Mouse (Mus musculus): ENCODE measurements around the gene Pdk2. TPM values are rescaled to one million over a fixed set of nuclear protein-coding genes. Genes with fewer than 3 reads are reported as not detected.
A peak's percentile ranks its signal among the peaks of the same experiment; 100 is the strongest.

Pdk2 gene
- 19.7 and 20.2 TPM in 2 replicates for polyA plus RNA-seq (2015; fragmentation: Nextera tagmentation; extraction: Ambion mirVana)

- Histone ChIP-seq H3K9ac (peak within 1 kb of the TSS; percentile 68), H3K9me3 (replicated peaks) (no peaks in the 10 kb centered on the region), H3K27ac (peak within 1 kb of the TSS; percentile 33; the same call in 1 of the 2 replicates), H3K4me2 (peak within 1 kb of the TSS; percentile 83), H3K36me3 (ENCODE audit: poor library complexity, severe bottlenecking) (0 out of 2 replicates have a peak, but pooled peaks cover 9% of the 10 kb centered on the region), H3K4me3 (peak within 1 kb of the TSS; percentile 68), H3K27me3 (0 out of 2 replicates have a peak, but pooled peaks cover 3% of the 10 kb centered on the region), H3K4me1 (peaks cover 21% of the 10 kb centered on the region)
- under 1% methylated on average over 41 of the region's 41 CpGs for WGBS
- ATAC-seq: peak; percentile 98
Observed at GRCm38 (mm10) chr11:95041139-95041609, at the start of gene Pdk2. Gene Pdk2 (minus strand): TSS chr11:95041354.

DNA sequence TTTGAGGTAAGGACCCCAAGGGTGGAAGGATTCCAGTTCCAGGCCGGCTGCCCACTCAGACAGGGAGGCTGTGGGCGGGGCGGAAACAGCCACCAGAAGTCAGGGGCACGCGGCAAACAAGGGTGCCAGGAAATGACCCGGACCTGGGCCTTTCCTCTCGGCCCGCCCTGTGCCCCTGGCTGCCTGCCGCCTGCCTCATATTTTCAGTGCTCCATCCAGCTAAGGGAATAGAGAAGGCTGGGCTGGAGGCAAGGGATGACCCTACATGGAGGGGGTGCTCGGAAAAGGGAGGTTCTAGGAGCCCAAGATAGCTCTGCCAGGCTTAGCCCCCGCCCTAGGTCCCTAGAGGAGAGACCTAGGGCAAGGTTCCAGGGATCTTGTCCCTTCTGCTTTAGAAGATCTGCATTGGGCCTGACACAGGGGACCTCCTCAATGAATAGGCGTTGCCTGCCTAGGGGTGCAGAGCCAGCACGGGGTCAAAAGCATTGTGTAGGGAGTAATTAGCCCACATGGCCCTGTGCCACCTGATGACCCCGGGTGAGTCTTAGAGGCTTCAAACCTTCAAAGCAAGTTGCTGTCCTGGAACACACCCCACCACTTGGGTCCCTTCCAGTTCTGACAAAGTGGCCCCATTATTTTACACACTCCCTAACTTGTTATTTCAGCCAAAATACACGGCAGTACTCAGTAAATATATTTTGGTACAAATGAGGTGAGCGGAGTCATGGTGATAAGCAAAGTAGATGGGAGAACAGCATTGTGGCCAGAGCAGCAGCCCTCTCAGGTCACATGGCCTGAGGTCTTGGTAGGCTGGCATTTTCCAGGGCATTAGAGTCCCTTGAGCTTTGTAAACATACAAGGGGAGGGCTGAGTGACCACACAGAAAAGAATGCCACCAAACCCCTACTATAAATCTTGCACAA, 48.0 kb upstream of the Pdk2 start:
- Histone ChIP-seq H3K9ac (no peak overlapping the region), H3K27me3 (no peaks in the 10 kb centered on the region), H3K36me3 (ENCODE audit: poor library complexity, severe bottlenecking) (no peaks in the 10 kb centered on the region), H3K4me3 (no peak overlapping the region), H3K27ac (no peak overlapping the region), H3K9me3 (replicated peaks) (no peaks in the 10 kb centered on the region), H3K4me2 (no peak overlapping the region), H3K4me1 (no peaks in the 10 kb centered on the region)
- ATAC-seq: no peak
- 81% methylated on average over 16 of the region's 16 CpGs for WGBS

GRCm38 (mm10) chr11:95088286-95088685, 47.1 kb upstream of the Pdk2 start:
- ATAC-seq: no peak
- Histone ChIP-seq H3K9me3 (replicated peaks) (no peaks in the 10 kb centered on the region), H3K4me3 (no peak overlapping the region), H3K36me3 (ENCODE audit: poor library complexity, severe bottlenecking) (no peaks in the 10 kb centered on the region), H3K9ac (no peak overlapping the region), H3K4me1 (no peaks in the 10 kb centered on the region), H3K27ac (no peak overlapping the region), H3K27me3 (no peaks in the 10 kb centered on the region), H3K4me2 (no peak overlapping the region)
- WGBS: 63% methylated on average over 7 of the region's 7 CpGs

- H3K9ac ChIP-seq: no peak overlapping the region
- ATAC-seq: no peak
Observed at GRCm38 (mm10) chr11:95087301-95088228, 46.4 kb upstream of the Pdk2 start.

DNA sequence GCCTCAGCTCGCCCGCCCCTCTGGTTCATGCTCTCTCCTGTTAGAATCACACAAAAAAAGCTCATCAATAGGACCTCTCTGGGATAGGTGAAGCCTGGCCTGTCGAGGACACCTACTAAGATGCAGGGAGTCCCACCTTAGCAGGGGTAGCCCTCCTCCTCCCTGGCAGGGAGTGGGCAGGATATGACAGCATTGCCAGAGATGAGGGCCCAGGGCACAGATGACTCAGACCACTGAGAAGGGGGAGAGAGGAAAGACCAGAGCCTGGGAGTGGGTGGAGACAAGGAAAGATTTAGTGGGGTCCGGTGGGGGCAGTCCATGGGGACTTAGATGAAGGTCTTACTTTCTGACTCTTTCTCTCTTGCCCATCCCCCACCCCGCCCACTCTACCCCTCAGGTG, 45.1 kb upstream of the Pdk2 start:
- Histone ChIP-seq H3K9ac (no peak overlapping the region), H3K27ac (no peak overlapping the region), H3K4me3 (no peak overlapping the region), H3K27me3 (no peaks in the 10 kb centered on the region), H3K9me3 (replicated peaks) (no peaks in the 10 kb centered on the region), H3K36me3 (ENCODE audit: poor library complexity, severe bottlenecking) (no peaks in the 10 kb centered on the region), H3K4me1 (no peaks in the 10 kb centered on the region), H3K4me2 (no peak overlapping the region)
- ATAC-seq: no peak
- 52% methylated on average over 5 of the region's 5 CpGs for WGBS

More at GRCm38 (mm10) chr11:95087301-95088228, 46.4 kb upstream of the Pdk2 start:
- no peak overlapping the region for H3K4me2 ChIP-seq
- no peaks in the 10 kb centered on the region for H3K4me1 ChIP-seq
- no peaks in the 10 kb centered on the region for H3K36me3 ChIP-seq (ENCODE audit: poor library complexity, severe bottlenecking)
- no peaks in the 10 kb centered on the region for H3K9me3 ChIP-seq (replicated peaks)
- WGBS: 76% methylated on average over 17 of the region's 17 CpGs
- no peaks in the 10 kb centered on the region for H3K27me3 ChIP-seq
- H3K27ac ChIP-seq: no peak overlapping the region
- H3K4me3 ChIP-seq: no peak overlapping the region

GRCm38 (mm10) chr11:95085710-95086109, 44.6 kb upstream of the Pdk2 start:
- no peak for ATAC-seq
- WGBS: 19% methylated on average over 5 of the region's 5 CpGs
- Histone ChIP-seq H3K27ac (no peak overlapping the region), H3K36me3 (ENCODE audit: poor library complexity, severe bottlenecking) (no peaks in the 10 kb centered on the region), H3K4me3 (no peak overlapping the region), H3K4me2 (no peak overlapping the region), H3K27me3 (no peaks in the 10 kb centered on the region), H3K9me3 (replicated peaks) (no peaks in the 10 kb centered on the region), H3K4me1 (no peaks in the 10 kb centered on the region), H3K9ac (no peak overlapping the region)

- H3K27ac ChIP-seq: no peak overlapping the region
- no peaks in the 10 kb centered on the region for H3K36me3 ChIP-seq (ENCODE audit: poor library complexity, severe bottlenecking)
- no peak overlapping the region for H3K4me2 ChIP-seq
- no peak for ATAC-seq
- H3K27me3 ChIP-seq: 0 out of 2 replicates have a peak, but pooled peaks cover 5% of the 10 kb centered on the region
- no peak overlapping the region for H3K9ac ChIP-seq
- H3K4me1 ChIP-seq: no peaks in the 10 kb centered on the region
- 30% methylated on average over 5 of the region's 5 CpGs for WGBS
- no peaks in the 10 kb centered on the region for H3K9me3 ChIP-seq (replicated peaks)
- no peak overlapping the region for H3K4me3 ChIP-seq
Observed at GRCm38 (mm10) chr11:95084811-95085382, 43.7 kb upstream of the Pdk2 start.

DNA sequence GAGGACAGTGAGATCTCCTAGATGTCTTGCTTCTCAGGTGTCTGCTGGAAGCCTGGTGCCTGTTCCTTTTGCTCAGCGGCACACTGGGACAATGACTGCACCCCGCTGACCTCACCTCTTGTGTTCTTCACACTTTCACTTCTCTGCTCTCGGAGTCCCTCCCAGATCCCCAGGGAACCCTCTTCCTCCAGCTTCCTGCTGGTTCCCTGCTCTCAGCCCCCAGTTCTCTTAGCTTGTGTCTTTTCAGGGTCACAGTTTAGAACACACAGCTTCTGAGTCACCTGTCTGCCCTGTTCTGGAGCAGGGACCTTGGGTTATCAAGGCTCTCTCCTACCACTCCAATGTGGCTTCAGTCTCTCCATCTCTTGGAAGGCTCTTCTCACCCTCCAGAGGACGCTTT, 43.0 kb upstream of the Pdk2 start:
- Histone ChIP-seq H3K27ac (no peak overlapping the region), H3K4me2 (no peak overlapping the region), H3K4me3 (no peak overlapping the region), H3K27me3 (peaks cover 11% of the 10 kb centered on the region), H3K36me3 (ENCODE audit: poor library complexity, severe bottlenecking) (no peaks in the 10 kb centered on the region), H3K9me3 (replicated peaks) (no peaks in the 10 kb centered on the region), H3K9ac (no peak overlapping the region), H3K4me1 (no peaks in the 10 kb centered on the region)
- WGBS: 38% methylated on average over 4 of the region's 4 CpGs
- ATAC-seq: no peak

- Histone ChIP-seq H3K4me3 (no peak overlapping the region), H3K4me1 (no peaks in the 10 kb centered on the region), H3K9ac (no peak overlapping the region), H3K27me3 (peaks cover 24% of the 10 kb centered on the region), H3K9me3 (replicated peaks) (no peaks in the 10 kb centered on the region), H3K27ac (no peak overlapping the region), H3K4me2 (no peak overlapping the region), H3K36me3 (ENCODE audit: poor library complexity, severe bottlenecking) (no peaks in the 10 kb centered on the region)
- ATAC-seq: no peak
- WGBS: 92% methylated on average over 7 of the region's 7 CpGs
Observed at GRCm38 (mm10) chr11:95082896-95083295, 41.7 kb upstream of the Pdk2 start.

GRCm38 (mm10) chr11:95080783-95081182, 39.6 kb upstream of the Pdk2 start:
- Histone ChIP-seq H3K4me3 (no peak overlapping the region), H3K27me3 (peaks cover 39% of the 10 kb centered on the region), H3K36me3 (ENCODE audit: poor library complexity, severe bottlenecking) (no peaks in the 10 kb centered on the region), H3K4me2 (no peak overlapping the region), H3K27ac (no peak overlapping the region), H3K9ac (no peak overlapping the region), H3K9me3 (replicated peaks) (no peaks in the 10 kb centered on the region), H3K4me1 (peaks cover 9% of the 10 kb centered on the region)
- no peak for ATAC-seq
- 89% methylated on average over 6 of the region's 6 CpGs for WGBS

- WGBS: 91% methylated on average over 6 of the region's 6 CpGs
- Histone ChIP-seq H3K27me3 (peaks cover 52% of the 10 kb centered on the region), H3K4me2 (no peak overlapping the region), H3K9ac (no peak overlapping the region), H3K4me1 (peaks cover 17% of the 10 kb centered on the region), H3K9me3 (replicated peaks) (no peaks in the 10 kb centered on the region), H3K27ac (no peak overlapping the region), H3K36me3 (ENCODE audit: poor library complexity, severe bottlenecking) (no peaks in the 10 kb centered on the region), H3K4me3 (no peak overlapping the region)
- no peak for ATAC-seq
Observed at GRCm38 (mm10) chr11:95079256-95079875, 38.2 kb upstream of the Pdk2 start.
